Mouse (Mus musculus) ZHBTc4 (cell line): ENCODE measurements at regions not wholly inside any gene's neighbourhood (a gene's known extent, or its start where the extent isn't known, plus 50 kb on each side); places are given as distances from the start of the nearest gene placed in this dataset.

Source experiments
- DNase-seq: peaks from one replicate; pipeline ENCODE4 v3.0.0-alpha.2; 2011; ENCODE audit warnings: low read depth, low spot score

GRCm38 (mm10) chr15:103102068-103102840, 64.6 kb downstream of the Smug1 start:
- DNase-seq: peak; percentile 46

- no peak for DNase-seq
These were observed 66.8 kb downstream of the Smug1 start for GRCm38 (mm10) chr15:103100121-103100520.

GRCm38 (mm10) chr15:103094457-103094856, 72.4 kb downstream of the Smug1 start:
- no peak for DNase-seq

GRCm38 (mm10) chr15:103093655-103094054, 73.2 kb downstream of the Smug1 start:
- no peak for DNase-seq

GRCm38 (mm10) chr15:103092496-103092895, 73.8 kb downstream of the Hoxc4 start:
- peak; percentile 49 for DNase-seq

- no peak for DNase-seq
These were observed 71.8 kb downstream of the Hoxc4 start for GRCm38 (mm10) chr15:103090280-103091164.

- DNase-seq: no peak
These were observed 71.1 kb downstream of the Hoxc4 start for GRCm38 (mm10) chr15:103089852-103090251.

- DNase-seq: peak; percentile 56
These were observed 70.7 kb downstream of the Hoxc4 start for GRCm38 (mm10) chr15:103089440-103089839.

- no peak for DNase-seq
These were observed 68.5 kb downstream of the Hoxc4 start for GRCm38 (mm10) chr15:103087204-103087603.

GRCm38 (mm10) chr15:103086672-103087069, 67.9 kb downstream of the Hoxc4 start:
- no peak for DNase-seq
